17 mouse cellular contexts compared by ENCODE assay signal in genomic region chr19:45586850-45587249, GRCm38 (mm10). TPM values are rescaled to one million over a fixed set of nuclear protein-coding genes. Genes with fewer than 3 reads are reported as not detected.
DNase-seq lines count a peak whose midpoint lies in the region; ATAC-seq lines count a peak whose summit lies in the region.
"Had no signal": no experiment of that assay in that cellular context is flagged by ENCODE, and none has a peak within 500 bp of the region (broad histone marks: within the 10 kb centered on the region; RNA-seq: fewer than 3 reads in every experiment).

No protein-coding gene starts in this region.

- H3K4me3 ChIP-seq in heart, embryonic 11.5 days (ENCODE audit: low read depth, low read length): no peak overlapping the region
- no peak overlapping the region for H3K4me3 ChIP-seq in midbrain, embryonic 14.5 days (replicated peaks; ENCODE audit: low read depth, low read length)
- H3K4me3 ChIP-seq in midbrain, embryonic 13.5 days (replicated peaks): no peak overlapping the region

- peak; percentile 90 for DNase-seq in heart, adult 11 months
- peak; percentile 47 for DNase-seq in midbrain, embryonic 14.5 days
- DNase-seq: adrenal gland, adult 8-10 months; adrenal gland, postnatal 10 days; adrenal gland, postnatal 14 days; adrenal gland, postnatal 25 days; B cell, adult 2 months; cerebellum, adult 11 months; cerebellum, adult 11-12 months; cerebellum, adult 18-20 months had no signal

- no peaks in the 10 kb centered on the region for H3K9me3 ChIP-seq in heart, embryonic 11.5 days (replicated peaks; ENCODE audit: control insufficient read depth, low read length)
- no peaks in the 10 kb centered on the region for H3K9me3 ChIP-seq in midbrain, embryonic 14.5 days (ENCODE audit: control insufficient read depth, low read length)
- H3K9me3 ChIP-seq in midbrain, embryonic 13.5 days: no peaks in the 10 kb centered on the region
- H3K9me3 ChIP-seq: G1E had no signal

- H3K4me2 ChIP-seq in heart, embryonic 11.5 days: no peak overlapping the region
- H3K4me2 ChIP-seq in midbrain, embryonic 14.5 days (ENCODE audit: low read length): no peak overlapping the region
- no peak overlapping the region for H3K4me2 ChIP-seq in midbrain, embryonic 13.5 days (replicated peaks)

- WGBS in heart, embryonic 11.5 days (ENCODE audit: insufficient replicate concordance): 46% methylated on average over 3 of the region's 3 CpGs
- 18% methylated on average over 3 of the region's 3 CpGs for WGBS in midbrain, embryonic 14.5 days
- 16% methylated on average over 3 of the region's 3 CpGs for WGBS in midbrain, embryonic 13.5 days

- no peaks in the 10 kb centered on the region for H3K27me3 ChIP-seq in heart, embryonic 11.5 days (ENCODE audit: control insufficient read depth, insufficient read depth, low read length)
- peaks cover 7% of the 10 kb centered on the region; the same call in 1 of the 2 replicates for H3K27me3 ChIP-seq in midbrain, embryonic 14.5 days (ENCODE audit: control insufficient read depth, insufficient read depth, low read length)
- peaks cover 67% of the 10 kb centered on the region for H3K27me3 ChIP-seq in midbrain, embryonic 13.5 days
- H3K27me3 ChIP-seq: CH12.LX, Patski had no signal

- no peak overlapping the region for H3K27ac ChIP-seq in heart, embryonic 11.5 days (ENCODE audit: low read depth, low read length)
- no peak overlapping the region for H3K27ac ChIP-seq in midbrain, embryonic 14.5 days (replicated peaks; ENCODE audit: low read depth, low read length)
- H3K27ac ChIP-seq in midbrain, embryonic 13.5 days: no peak overlapping the region

- H3K36me3 ChIP-seq in heart, embryonic 11.5 days (ENCODE audit: control insufficient read depth, insufficient read depth, low read length): no peaks in the 10 kb centered on the region
- peaks cover 8% of the 10 kb centered on the region; the same call in 1 of the 2 replicates for H3K36me3 ChIP-seq in midbrain, embryonic 14.5 days (ENCODE audit: control insufficient read depth, insufficient read depth, low read length)
- H3K36me3 ChIP-seq in midbrain, embryonic 13.5 days: 0 out of 2 replicates have a peak, but pooled peaks cover 5% of the 10 kb centered on the region

- peaks cover 14% of the 10 kb centered on the region for H3K4me1 ChIP-seq in heart, embryonic 11.5 days (ENCODE audit: control insufficient read depth, insufficient read depth, low read length)
- H3K4me1 ChIP-seq in midbrain, embryonic 14.5 days (ENCODE audit: control insufficient read depth, insufficient read depth, low read length): no peaks in the 10 kb centered on the region
- peaks cover 15% of the 10 kb centered on the region for H3K4me1 ChIP-seq in midbrain, embryonic 13.5 days (replicated peaks)

- no peak overlapping the region for H3K9ac ChIP-seq in heart, embryonic 11.5 days (ENCODE audit: low read depth, low read length)
- no peak overlapping the region for H3K9ac ChIP-seq in midbrain, embryonic 14.5 days (replicated peaks; ENCODE audit: low read length)
- H3K9ac ChIP-seq in midbrain, embryonic 13.5 days (replicated peaks): no peak overlapping the region

- ATAC-seq in heart, embryonic 11.5 days (replicated peaks; ENCODE audit: insufficient number of reproducible peaks, low FRiP score, low TSS enrichment): no peak
- no peak for ATAC-seq in midbrain, embryonic 14.5 days (ENCODE audit: low FRiP score, low TSS enrichment)
- no peak for ATAC-seq in midbrain, embryonic 13.5 days
- ATAC-seq: activated CD4-positive, CD25-positive, alpha-beta regulatory T cell, adult 4 months; CD4-positive, CD25-positive, alpha-beta regulatory T cell, adult 4 months; Patski had no signal

RNA-seq across cellular contexts. Expression of gene Gm17018, which starts 26.4 kb away (rescaled TPM):
- 32.6 and 35.1 TPM in 2 replicates for polyA plus RNA-seq in heart, embryonic 11.5 days (2014; fragmentation: Nextera tagmentation; extraction: Ambion mirVana)
- polyA plus RNA-seq in midbrain, embryonic 14.5 days (2014; fragmentation: Nextera tagmentation; extraction: Ambion mirVana): 57.0 and 68.6 TPM in 2 replicates
- polyA plus RNA-seq in midbrain, embryonic 13.5 days (2015; fragmentation: Nextera tagmentation; extraction: Ambion mirVana): 50.0 and 57.1 TPM in 2 replicates

RNA-seq across cellular contexts. Expression of gene Poll, which starts 26.5 kb away (rescaled TPM):
- polyA plus RNA-seq in heart, embryonic 11.5 days (2014; fragmentation: Nextera tagmentation; extraction: Ambion mirVana): 13.6 and 13.9 TPM in 2 replicates
- 11.9 and 14.2 TPM in 2 replicates for polyA plus RNA-seq in midbrain, embryonic 14.5 days (2014; fragmentation: Nextera tagmentation; extraction: Ambion mirVana)
- 15.8 and 16.6 TPM in 2 replicates for polyA plus RNA-seq in midbrain, embryonic 13.5 days (2015; fragmentation: Nextera tagmentation; extraction: Ambion mirVana)
